Mouse (Mus musculus): ENCODE measurements around the gene Ugt2b36. TPM values are rescaled to one million over a fixed set of nuclear protein-coding genes. Genes with fewer than 3 reads are reported as not detected.

Ugt2b36 gene
- total and polyA plus RNA-seq, 3 experiments: not detected

GRCm38 (mm10) chr5:87091111-87091510 is 1.2 kb downstream of the Ugt2b36 start:
- TF ChIP-seq RAD21 (IDR thresholded peaks at IDR 0.05; ENCODE audit: low read depth, low read length) (no peak), CHD2 (IDR thresholded peaks at IDR 0.05; ENCODE audit: low read length) (no peak), GATA1 (IDR thresholded peaks at IDR 0.05; ENCODE audit: low read depth, low read length) (no peak), ZNF384 (IDR thresholded peaks at IDR 0.05; ENCODE audit: low read depth, low read length) (no peak), MAFK (IDR thresholded peaks at IDR 0.05; ENCODE audit: borderline replicate concordance, low read depth, low read length) (no peak), NRF1 (IDR thresholded peaks at IDR 0.05; ENCODE audit: insufficient read depth, low read depth, low read length, poor library complexity, severe bottlenecking) (no peak), BHLHE40 (IDR thresholded peaks at IDR 0.05; ENCODE audit: borderline replicate concordance, low read depth, low read length) (no peak), UBTF (IDR thresholded peaks at IDR 0.05; ENCODE audit: borderline replicate concordance, insufficient read depth, low read depth, low read length) (no peak), ZKSCAN1 (IDR thresholded peaks at IDR 0.05; ENCODE audit: low read depth, low read length) (no peak), GABPA (IDR thresholded peaks at IDR 0.05; ENCODE audit: low read depth, low read length) (no peak), ZC3H11A (IDR thresholded peaks at IDR 0.05; ENCODE audit: low read depth, low read length) (no peak), E2F4 (IDR thresholded peaks at IDR 0.05; ENCODE audit: borderline replicate concordance, low read depth, low read length) (no peak), MYB (IDR thresholded peaks at IDR 0.05; ENCODE audit: low read depth, low read length) (no peak), ETS1 (IDR thresholded peaks at IDR 0.05; ENCODE audit: low read depth, low read length) (no peak), ELF1 (IDR thresholded peaks at IDR 0.05; ENCODE audit: low read depth, low read length) (no peak), USF2 (IDR thresholded peaks at IDR 0.05; ENCODE audit: borderline replicate concordance in 1 of 2, insufficient read depth in 1 of 2, low read depth in 1 of 2, low read length in 2 of 2) (no peak), MYC (IDR thresholded peaks at IDR 0.05; ENCODE audit: low read depth, low read length) (no peak), JUND (IDR thresholded peaks at IDR 0.05; ENCODE audit: low read depth, low read length) (no peak), TBP (IDR thresholded peaks at IDR 0.05; ENCODE audit: low read depth, low read length) (no peak), CHD1 (IDR thresholded peaks at IDR 0.05; ENCODE audit: low read depth, low read length) (no peak)
- Histone ChIP-seq H3K9me3 (replicated peaks; ENCODE audit: insufficient read depth, low read length) (no peaks in the 10 kb centered on the region), H3K79me2 (ENCODE audit: control insufficient read depth, insufficient read depth, low read length, poor library complexity) (no peaks in the 10 kb centered on the region), H3K36me3 (ENCODE audit: control insufficient read depth in 1 of 2, insufficient read depth in 2 of 2, low read length in 2 of 2) (no peaks in the 10 kb centered on the region), H3K27me3 (ENCODE audit: control insufficient read depth in 1 of 2, insufficient read depth in 2 of 2, low read length in 2 of 2) (no peaks in the 10 kb centered on the region), H3K27ac (ENCODE audit: control insufficient read depth, low read depth, low read length) (no peak overlapping the region), H3K4me1 (ENCODE audit: control insufficient read depth in 1 of 2, insufficient read depth in 2 of 2, low read length in 2 of 2) (no peaks in the 10 kb centered on the region), H3K4me3 (ENCODE audit: control insufficient read depth in 1 of 2, insufficient read depth in 1 of 2, low read depth in 2 of 2, low read length in 2 of 2) (no peak overlapping the region), H3K9ac (ENCODE audit: control insufficient read depth, low read depth, low read length, poor library complexity, severe bottlenecking) (no peak overlapping the region)
- DNase-seq (ENCODE audit: low read depth, low spot score): no peak

- no peaks in the 10 kb centered on the region for H3K27me3 ChIP-seq (ENCODE audit: control insufficient read depth in 1 of 2, insufficient read depth in 2 of 2, low read length in 2 of 2)
- H3K27ac ChIP-seq (ENCODE audit: control insufficient read depth, low read depth, low read length): no peak overlapping the region
- no peaks in the 10 kb centered on the region for H3K79me2 ChIP-seq (ENCODE audit: control insufficient read depth, insufficient read depth, low read length, poor library complexity)
- no peak for DNase-seq (ENCODE audit: low read depth, low spot score)
- H3K4me3 ChIP-seq (ENCODE audit: control insufficient read depth in 1 of 2, insufficient read depth in 1 of 2, low read depth in 2 of 2, low read length in 2 of 2): no peak overlapping the region
- no peaks in the 10 kb centered on the region for H3K36me3 ChIP-seq (ENCODE audit: control insufficient read depth in 1 of 2, insufficient read depth in 2 of 2, low read length in 2 of 2)
- no peak overlapping the region for H3K9ac ChIP-seq (ENCODE audit: control insufficient read depth, low read depth, low read length, poor library complexity, severe bottlenecking)
- no peaks in the 10 kb centered on the region for H3K4me1 ChIP-seq (ENCODE audit: control insufficient read depth in 1 of 2, insufficient read depth in 2 of 2, low read length in 2 of 2)
- no peaks in the 10 kb centered on the region for H3K9me3 ChIP-seq (replicated peaks; ENCODE audit: insufficient read depth, low read length)
- TF ChIP-seq TCF12 (IDR thresholded peaks at IDR 0.05; ENCODE audit: low read depth, low read length) (no peak), HCFC1 (IDR thresholded peaks at IDR 0.05; ENCODE audit: low read depth, low read length) (no peak), POLR2A (IDR thresholded peaks at IDR 0.05; ENCODE audit: control insufficient read depth in 1 of 2, insufficient read depth in 1 of 2, low read depth in 1 of 2, low read length in 2 of 2, poor library complexity in 1 of 2) (no peak), JUND (IDR thresholded peaks at IDR 0.05; ENCODE audit: low read depth, low read length) (no peak), MAZ (IDR thresholded peaks at IDR 0.05; ENCODE audit: low read depth, low read length) (no peak), E2F4 (IDR thresholded peaks at IDR 0.05; ENCODE audit: borderline replicate concordance, low read depth, low read length) (no peak), RAD21 (IDR thresholded peaks at IDR 0.05; ENCODE audit: low read depth, low read length) (no peak), UBTF (IDR thresholded peaks at IDR 0.05; ENCODE audit: borderline replicate concordance, insufficient read depth, low read depth, low read length) (no peak), ZNF384 (IDR thresholded peaks at IDR 0.05; ENCODE audit: low read depth, low read length) (no peak), MYB (IDR thresholded peaks at IDR 0.05; ENCODE audit: low read depth, low read length) (no peak)
These were observed 3.1 kb downstream of the Ugt2b36 start for GRCm38 (mm10) chr5:87089264-87089663.
